Mouse (Mus musculus): ENCODE data around the gene Strn.
"Not testable (repeated sequence)": the region's sequence is repeated elsewhere in the genome, so short reads cannot be mapped to it uniquely, and the experiment has no call there.

Gene Strn

DNA sequence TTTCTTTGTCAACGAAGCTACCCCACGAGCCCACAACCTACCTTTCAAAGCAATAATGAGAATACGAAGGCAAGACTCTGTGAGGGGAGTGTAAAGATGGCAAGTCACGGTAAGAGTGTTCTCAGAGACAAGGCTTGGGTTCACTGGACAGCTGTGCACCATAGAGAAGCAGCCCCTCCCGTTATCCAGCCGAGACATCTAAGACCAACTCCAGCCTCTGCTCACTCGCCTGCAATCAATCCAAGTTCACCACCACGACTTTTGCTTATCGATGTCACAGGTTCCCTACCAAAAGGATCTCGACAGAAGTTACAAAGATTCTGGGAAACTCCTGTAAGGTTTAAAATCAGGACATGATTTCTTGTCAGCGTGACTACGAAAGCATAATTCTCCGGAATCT is 17.9 kb downstream of the Strn start:
- intact Hi-C loops (cut with DNase I): no loop called here

DNA sequence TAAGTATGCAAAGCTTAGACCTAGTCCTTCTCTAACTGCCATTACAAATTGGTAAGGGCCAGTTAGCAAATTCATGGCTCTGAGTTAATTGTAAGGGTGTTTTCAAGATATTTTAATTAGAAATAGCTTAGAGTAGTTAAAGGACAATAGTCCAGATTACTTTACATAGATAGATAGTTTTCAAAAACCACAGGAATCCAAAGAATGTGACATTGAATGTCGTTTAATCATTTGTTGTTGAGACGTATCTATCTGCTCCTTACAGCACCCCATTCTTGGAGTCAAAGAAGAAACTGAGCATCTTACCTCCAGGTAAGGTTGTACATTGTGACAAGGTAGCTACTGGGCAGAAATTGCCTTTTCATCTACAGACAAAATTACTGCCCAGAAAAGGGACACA is 26.7 kb downstream of the Strn start:
- intact Hi-C loops (cut with DNase I): no loop called here

DNA sequence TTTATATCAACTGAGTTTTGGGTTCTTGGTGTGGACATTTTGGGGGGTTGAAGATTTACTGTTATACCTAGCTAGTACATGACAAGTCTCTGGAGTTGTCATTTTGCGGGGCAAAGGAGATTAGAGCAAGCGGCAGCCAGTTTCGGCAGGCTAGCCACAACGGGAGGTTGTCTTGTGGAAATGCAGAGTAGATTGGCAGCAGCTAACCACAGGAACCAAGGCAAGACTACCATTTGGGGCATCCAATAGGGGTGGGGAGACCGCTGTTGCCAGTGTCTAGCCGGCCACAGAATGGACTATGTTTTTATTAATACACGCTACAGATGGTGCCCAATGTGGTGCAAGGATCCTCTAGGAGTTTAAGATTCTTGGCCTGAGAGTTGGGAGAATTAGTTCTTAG is 28.6 kb downstream of the Strn start:
- intact Hi-C loops (cut with DNase I): no loop called here

DNA sequence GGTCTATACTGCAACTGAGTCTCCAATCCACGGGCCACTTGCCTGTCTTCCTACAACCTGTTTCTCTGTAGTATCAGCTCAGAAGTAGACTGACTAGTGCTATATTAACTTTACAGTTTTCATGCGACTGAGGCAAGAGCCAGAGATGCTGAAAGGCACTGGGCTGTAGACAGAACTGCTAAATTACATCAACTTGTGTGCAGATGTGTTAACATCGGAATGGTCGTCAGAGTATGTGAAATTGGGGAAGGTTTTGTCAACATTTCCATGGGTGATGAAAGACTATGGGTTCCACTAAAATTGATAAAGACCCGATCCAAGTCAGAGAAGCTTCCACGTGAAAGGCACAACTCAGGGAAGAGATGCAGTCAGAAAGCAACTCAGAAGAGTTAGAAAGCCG is 34.0 kb downstream of the Strn start:
- intact Hi-C loops (cut with DNase I): no loop called here

DNA sequence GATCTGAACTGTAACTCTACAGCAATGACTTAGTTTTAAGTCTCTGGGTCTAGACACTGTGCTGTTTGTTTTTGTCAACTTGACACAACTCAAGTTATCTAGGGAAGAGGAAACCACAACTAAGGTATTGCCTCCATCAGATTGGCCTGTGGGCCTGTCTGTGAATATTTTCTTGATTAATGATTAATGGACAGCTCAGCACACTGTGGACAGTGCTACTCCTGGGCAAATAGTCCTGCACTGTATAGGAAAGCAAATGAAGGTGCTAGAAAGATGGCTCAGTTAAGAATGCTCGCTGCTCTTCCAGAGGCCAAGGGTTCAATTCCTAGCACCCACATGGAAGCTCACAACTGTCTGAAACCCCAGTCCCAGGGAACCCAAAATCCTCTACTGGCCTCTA is 38.0 kb downstream of the Strn start:
- intact Hi-C loops (cut with DNase I): no loop called here

DNA sequence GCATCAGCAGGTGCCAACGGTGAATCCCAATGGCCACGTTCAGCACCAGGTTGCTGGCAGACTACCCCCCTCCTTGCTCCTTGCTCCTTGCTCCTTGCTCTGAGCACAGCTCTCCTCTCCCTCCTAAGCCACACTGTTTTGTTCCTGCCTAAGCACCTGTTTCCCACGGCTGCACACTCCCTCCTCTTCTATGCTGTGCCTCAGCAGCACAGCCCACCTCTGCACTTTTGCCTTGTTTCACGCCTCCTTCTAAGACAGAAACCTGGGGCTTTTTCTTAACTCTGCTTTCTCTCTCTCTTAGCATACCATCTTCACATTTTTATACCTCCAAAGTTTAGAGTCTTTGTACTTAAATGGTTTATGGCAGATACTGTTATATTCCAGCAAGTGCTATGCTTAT is 39.5 kb downstream of the Strn start:
- intact Hi-C loops (cut with DNase I): no loop called here

DNA sequence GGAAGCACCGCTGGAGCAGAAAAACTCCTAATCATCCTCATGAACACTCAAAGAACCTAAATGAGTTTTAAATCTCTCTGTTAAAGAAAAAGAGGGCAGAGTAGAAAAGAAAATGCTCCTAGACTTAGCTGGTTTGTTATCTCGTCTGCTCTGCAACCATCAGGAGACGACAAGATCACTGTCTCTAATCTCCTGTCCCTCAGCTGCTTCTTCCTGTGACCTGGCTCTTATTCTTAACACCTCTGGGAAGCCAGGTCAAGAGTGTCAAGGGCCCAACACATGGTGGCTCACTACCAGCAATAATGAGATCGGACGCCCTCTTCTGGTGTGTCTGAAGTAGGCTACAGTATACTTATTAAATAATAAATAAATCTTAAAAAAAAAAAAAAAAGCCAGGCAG is 40.1 kb downstream of the Strn start:
- intact Hi-C loops (cut with DNase I): no loop called here

DNA sequence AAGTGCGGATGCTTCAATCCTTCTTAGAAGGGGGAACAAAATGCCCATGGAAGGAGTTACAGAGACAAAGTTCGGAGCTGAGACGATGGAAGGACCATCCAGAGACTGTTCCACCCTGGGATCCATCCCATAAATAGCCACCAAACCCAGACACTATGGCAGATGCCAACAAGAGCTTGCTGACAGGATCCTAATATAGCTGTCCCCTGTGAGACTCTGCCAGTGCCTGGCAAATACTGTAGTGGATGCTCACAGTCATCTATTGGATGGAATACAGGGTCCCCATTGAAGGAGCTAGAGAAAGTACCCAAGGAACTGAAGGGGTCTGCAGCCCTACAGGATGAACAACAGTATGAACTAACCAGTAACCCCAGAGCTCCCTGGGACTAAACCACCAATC is 47.8 kb downstream of the Strn start:
- intact Hi-C loops (cut with DNase I): not testable (repeated sequence)

DNA sequence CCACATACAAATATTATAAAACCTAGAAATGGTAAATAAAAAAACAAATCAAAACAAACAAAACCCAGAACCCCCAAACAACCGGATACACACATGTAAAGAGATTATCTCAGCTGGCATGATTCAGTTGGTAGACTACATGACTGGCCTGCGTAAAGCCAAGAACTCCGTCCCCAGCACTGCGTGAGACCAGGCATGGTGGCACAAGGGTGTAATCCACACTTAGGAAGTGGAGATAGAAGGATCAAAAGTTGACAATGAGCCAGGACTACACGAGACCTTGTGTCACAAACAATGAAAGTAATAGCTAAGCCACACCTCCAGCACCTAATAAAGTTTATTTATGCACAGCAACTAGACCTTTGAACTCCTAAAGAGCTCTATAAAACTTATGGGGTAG is 49.0 kb downstream of the Strn start:
- intact Hi-C loops (cut with DNase I): no loop called here

DNA sequence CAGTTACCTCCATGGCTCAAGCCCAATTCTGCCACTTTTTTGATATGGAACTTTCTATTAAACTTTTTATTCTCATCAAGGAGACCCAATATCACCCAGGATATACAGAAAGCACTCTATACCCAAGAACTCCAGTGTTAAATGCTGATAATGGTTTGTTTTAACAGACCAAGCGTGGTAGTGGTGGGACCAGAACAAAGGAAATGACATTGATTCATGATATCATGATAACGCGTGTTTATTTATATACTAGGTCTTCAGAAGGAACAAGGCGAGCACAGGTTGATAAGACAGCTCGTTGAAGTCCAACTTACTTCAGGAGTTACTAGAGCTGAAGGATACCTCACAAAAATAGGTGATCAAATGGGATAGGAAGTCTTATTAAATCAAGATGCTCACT is 52.0 kb downstream of the Strn start:
- intact Hi-C loops (cut with DNase I): no loop called here

DNA sequence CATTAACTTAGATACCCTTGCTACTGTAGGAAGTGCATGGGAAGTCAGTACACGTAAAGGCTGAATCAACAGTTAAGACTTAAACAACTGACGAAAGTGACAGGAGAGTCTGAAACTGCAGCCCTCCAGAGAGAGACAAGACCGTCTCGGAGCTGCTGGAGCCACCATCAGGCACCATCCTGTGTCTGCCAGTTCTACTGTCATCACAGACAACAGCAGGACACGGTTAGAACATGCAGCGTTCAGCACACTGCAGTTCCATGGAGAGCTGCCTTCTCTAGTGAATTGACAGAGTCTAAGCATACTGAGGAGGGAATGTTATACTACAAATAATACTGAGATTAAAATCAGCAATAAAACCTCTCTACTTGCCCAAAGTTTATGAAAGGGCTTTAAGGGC is 54.6 kb downstream of the Strn start:
- intact Hi-C loops (cut with DNase I): no loop called here

DNA sequence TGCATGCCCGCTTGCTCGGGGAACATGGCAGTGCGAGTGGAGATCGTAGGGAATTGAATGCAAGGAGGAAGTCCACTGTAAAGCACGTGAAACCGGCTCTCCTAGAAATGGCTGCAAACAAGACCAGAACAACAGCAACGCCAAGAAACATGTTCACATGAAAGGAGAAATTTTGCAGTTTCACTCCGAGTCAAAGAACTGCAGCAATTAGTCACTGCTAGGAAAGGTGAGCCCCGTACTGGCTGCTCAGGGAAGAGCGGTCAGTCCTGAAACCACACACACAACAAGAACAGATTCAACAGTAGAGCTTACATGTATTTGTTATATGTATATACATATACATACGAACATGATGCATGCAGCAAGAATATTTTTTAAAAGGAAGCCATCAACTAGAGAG is 57.5 kb downstream of the Strn start:
- intact Hi-C loops (cut with DNase I): no loop called here

DNA sequence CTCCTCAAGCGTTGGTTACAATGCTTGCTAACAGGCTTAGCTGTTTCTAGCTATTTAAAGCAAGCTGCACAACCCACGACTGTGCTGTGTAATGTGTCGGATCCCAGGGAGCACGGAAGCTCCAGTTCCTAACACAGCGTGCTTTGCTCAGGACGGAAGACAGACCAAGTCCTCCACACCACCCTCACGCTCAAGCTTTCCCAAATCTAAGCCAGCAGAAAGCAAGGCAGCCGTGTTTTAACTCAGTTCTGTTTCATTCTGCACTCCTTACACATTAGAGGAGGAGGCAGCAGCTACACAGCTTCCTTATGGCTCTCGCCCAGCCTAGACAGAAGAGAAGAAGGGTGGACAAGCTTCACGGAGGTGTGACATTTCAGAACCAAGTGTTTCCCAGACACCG is 60.2 kb downstream of the Strn start:
- intact Hi-C loops (cut with DNase I): no loop called here

DNA sequence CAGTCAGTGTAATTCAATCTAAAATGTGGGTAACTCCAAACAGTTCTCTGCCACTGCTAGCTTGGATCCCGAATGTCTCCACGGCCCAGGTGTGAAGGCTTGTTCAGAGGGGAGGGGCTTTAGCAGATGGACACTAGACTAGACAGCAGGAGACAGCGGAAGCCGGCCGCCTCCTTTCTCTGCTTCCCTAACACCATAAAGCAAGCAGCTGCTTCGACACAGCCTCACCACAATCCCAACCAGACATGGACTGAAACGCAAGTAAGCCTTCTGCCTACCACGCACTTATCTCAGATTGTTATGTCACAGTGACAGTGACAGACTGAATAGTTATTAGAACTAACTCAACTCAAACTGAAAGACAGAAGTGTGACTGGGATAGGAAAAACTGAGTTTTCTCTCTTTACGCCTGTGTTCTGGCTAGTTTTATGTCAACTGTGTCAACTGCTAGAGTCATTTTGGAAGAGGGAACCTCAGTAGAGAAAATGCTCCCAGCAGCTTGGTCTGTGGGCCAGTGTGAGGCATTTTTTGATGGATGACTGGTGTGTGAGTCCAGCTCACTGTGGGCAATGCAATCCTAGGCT is 71.9 kb downstream of the Strn start:
- intact Hi-C loops (cut with DNase I): no loop called here

DNA sequence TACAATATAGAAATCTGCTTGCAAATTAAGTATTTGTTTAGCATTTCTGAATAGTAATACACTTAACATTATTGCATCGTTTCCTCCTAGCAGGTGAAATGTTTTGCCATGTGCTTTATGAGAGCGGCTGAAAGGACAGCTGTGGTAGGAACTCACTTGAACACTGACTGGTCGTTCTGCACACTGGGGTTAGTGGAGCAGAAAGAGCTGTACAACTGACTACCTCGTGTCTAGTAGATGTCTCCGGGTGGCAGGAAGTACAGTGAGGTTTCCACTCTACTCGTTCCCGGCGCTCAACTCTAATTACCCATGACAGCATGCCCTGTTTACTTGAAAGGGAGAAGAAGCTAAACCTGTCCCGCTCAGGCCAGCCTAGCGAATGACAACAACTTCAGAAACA is 82.2 kb downstream of the Strn start:
- intact Hi-C loops (cut with DNase I): no loop called here

DNA sequence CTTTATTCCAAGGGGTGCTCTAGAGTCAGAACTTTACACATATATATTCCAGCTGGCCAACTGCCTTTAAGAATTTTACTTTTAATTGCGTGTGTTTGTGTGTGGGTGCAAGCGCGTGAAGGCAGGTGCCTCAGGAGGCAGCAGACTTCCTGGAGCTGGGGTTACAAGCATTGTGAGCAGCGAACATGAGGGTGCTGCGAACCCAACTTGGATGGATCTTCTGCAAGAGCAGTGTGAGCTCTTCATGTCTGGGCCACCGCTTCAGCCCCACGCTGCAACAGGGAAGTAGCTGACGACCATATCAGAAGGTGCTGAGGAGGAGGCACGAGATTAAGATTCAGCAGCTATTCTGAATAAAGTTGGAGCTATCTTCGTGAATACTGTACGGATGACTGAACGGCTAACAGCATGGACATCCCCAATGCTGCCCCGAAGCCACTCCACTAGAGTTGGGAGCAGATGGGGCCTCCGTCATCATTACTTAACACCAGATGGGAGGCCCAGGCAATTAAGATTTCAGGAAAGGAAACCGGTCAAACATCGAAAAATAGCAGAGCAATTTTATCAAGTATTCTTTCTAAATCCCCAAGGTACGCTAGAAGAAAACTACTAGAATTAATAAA is 93.0 kb downstream of the Strn start:
- intact Hi-C loops (cut with DNase I): no loop called here

DNA sequence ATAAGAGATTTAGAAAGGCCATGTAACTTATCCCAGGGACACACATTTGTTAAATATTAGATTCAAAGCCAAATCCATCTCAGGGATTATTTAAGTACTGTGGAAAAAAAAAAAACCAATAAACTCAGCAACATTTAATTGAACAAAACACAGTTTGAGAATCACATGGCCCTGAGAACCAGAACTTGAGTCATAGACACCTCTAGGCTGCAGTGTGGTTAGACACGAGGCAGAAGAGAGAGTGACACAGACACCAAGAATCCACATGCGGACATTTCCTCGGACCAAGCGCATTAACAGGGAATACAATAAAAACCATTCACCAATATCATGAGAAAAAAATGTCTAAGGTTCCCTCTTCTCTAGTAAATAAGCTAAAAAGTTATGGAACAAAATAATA is 94.7 kb downstream of the Strn start:
- intact Hi-C loops (cut with DNase I): no loop called here

DNA sequence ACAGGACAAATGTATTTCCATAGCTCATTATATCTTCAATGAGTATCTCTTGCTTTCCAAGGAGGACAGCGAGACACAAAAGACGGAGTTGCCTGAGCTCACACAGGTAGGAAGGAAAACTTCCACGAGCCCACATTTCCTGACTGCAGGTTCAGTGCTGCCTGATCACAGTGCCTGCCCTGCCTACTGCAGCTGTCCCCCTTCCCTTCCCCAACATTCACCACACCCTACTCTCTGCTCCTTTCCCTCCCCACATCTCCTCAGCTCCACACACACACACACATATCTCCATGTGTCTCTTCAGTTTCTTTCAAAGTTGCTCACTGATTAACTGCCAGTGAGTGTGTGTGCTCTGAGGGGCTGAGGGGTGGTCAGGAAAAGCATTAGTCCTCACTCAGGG is 96.6 kb downstream of the Strn start:
- intact Hi-C loops (cut with DNase I): no loop called here

DNA sequence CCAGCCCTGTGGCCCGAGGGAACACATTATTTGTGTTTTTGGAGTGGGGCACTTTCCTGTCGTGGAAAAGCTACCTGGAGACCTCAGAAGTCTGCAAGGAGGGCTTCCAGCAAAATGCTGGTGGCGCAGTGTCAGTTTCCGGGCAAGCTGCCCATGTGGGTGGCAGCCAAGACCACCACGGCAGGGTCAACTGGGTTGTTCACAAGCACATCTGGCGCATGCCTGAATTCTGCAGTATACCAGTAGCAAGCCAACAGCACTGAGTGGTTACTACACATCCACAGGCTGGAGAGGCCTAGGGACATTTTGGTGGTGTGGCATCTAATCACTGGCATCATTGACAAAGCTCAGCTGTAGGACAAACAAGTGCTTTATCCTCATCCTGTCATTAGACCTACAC is 97.9 kb downstream of the Strn start:
- intact Hi-C loops (cut with DNase I): no loop called here

DNA sequence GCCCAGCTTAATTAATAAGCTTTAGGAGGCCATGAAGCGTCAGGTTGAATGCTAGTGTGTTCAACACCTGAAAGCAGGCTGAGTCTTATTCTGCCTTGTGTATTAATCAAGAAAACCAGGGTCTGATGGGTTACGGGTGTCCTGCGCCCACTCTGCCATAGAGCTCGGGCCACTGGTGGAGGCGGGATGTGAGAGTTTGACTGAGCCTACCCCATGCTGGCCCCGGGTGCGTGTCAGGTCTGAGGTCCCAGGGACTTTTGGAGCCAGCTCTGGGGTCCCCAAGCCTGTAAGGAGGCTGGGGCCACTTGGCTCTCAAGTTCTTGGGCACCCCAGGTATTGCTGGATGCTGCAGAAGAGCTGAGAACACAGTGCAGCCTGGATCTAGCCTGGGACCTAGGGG is 99.9 kb downstream of the Strn start:
- intact Hi-C loops (cut with DNase I): no loop called here

DNA sequence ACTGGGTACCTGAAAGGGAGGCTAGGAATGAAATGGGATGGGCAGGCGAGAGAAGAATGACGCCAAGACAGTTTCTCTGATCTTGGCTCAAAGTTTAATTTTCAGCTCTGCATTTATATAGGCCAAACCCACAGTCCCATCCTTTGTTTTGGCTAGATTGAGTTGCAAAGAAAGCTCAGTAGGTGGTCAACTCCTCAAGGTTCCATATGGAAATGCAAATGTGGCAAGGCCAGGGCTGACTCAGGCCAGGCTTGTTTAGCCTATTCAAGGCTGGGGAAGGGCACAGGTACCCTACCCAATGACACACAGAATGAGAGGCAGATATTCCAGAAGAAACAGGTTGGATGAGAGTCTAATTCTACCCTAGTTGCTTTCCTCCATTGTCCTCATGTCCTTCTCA is 101.4 kb downstream of the Strn start:
- intact Hi-C loops (cut with DNase I): no loop called here

DNA sequence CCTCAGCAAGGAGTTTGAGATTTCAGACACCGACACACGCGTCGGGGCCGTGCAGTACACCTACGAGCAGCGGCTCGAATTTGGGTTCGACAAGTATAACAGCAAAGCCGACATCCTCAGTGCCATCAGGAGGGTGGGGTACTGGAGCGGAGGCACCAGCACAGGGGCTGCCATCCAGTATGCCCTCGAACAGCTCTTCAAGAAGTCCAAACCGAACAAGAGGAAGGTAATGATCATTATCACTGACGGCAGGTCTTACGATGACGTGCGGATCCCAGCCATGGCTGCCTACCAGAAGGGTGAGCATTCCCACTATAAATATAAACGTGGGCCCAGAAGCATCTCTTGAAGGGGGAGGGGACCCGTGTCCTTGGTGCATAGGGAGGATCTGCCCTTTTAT is 112.1 kb downstream of the Strn start:
- intact Hi-C loops (cut with DNase I): no loop called here

DNA sequence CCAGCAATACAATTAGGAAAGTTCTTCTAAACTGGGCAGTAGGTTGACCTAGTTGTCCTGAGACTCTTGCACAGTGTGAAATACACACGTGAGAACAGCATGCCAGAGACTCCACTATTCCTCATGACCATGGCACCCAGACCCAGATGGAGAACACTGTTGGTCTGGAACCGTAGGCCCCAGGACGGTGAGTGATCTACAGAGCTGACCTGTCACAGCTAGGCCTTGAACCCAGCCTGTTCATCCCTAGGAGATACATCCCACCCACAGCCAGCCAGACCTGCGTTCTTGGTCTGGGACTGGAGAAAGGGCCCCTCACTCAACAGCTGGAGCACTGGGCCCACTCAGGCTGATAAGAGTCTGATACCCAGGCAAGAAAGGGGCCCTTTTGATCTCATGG is 115.1 kb downstream of the Strn start:
- intact Hi-C loops (cut with DNase I): no loop called here

DNA sequence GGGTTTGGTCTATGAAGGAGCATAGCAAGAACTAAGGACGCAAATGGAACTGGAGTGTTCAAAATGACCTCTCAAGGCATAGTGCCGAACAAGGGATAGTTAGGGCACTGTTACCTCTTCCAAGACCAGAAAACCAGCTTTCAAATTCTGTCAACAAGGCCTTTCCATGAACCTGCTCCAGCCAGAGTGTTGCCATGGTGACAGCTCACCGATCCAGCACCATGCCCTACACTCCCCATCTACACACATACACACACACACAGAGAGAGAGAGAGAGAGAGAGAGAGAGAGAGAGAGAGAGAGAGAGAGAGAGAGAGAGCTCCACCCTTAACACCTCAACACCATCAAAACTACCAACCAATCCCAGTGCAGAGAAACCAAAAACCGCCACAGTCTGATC is 116.3 kb downstream of the Strn start:
- intact Hi-C loops (cut with DNase I): no loop called here
